Mouse (Mus musculus): ENCODE results near the gene Tpi1.

- TF ChIP-seq CTCF (IDR thresholded peaks at IDR 0.05 in 2 of 3, conservative IDR thresholded peaks at IDR 0.05 in 1 of 3; ENCODE audit: control insufficient read depth in 1 of 3, insufficient read depth in 1 of 3, low read depth in 2 of 3, low read length in 3 of 3, poor library complexity in 1 of 3, severe bottlenecking in 1 of 3): no peak
- no peak for TF ChIP-seq POLR2A (IDR thresholded peaks at IDR 0.05; ENCODE audit: control insufficient read depth in 1 of 2, insufficient read depth in 1 of 2, low read depth in 1 of 2, low read length in 2 of 2, poor library complexity in 1 of 2)
- TF ChIP-seq RCOR1 (IDR thresholded peaks at IDR 0.05; ENCODE audit: low read depth, low read length): no peak
- TF ChIP-seq POLR2AphosphoS5 (IDR thresholded peaks at IDR 0.05; ENCODE audit: borderline replicate concordance, low read depth, low read length): no peak
- TF ChIP-seq POLR2AphosphoS2 (IDR thresholded peaks at IDR 0.05; ENCODE audit: low read length): no peak
- TF ChIP-seq ZMIZ1 (IDR thresholded peaks at IDR 0.05; ENCODE audit: low read depth, low read length): no peak
- TF ChIP-seq TAL1 (IDR thresholded peaks at IDR 0.05; ENCODE audit: low read length): no peak
- TF ChIP-seq GABPA (IDR thresholded peaks at IDR 0.05; ENCODE audit: low read depth, low read length): no peak
- TF ChIP-seq BHLHE40 (IDR thresholded peaks at IDR 0.05; ENCODE audit: borderline replicate concordance, low read depth, low read length): no peak
- no peak for TF ChIP-seq ETS1 (IDR thresholded peaks at IDR 0.05; ENCODE audit: low read depth, low read length)
- TF ChIP-seq NRF1 (IDR thresholded peaks at IDR 0.05; ENCODE audit: insufficient read depth, low read depth, low read length, poor library complexity, severe bottlenecking): no peak
These were observed 2.5 kb upstream of the Tpi1 start for GRCm38 (mm10) chr6:124816611-124817010.
